Mouse (Mus musculus) limb, embryonic 13.5 days (tissue): ENCODE measurements around the gene Ccr9. TPM values are rescaled to one million over a fixed set of nuclear protein-coding genes. Genes with fewer than 3 reads are reported as not detected.
"Not testable (repeated sequence)": the region's sequence is repeated elsewhere in the genome, so short reads cannot be mapped to it uniquely, and the experiment has no call there.

Source experiments
- ATAC-seq: fragments of 200-750 bp; cut with Nextera tagmentation; 2 replicates; pipeline ENCODE4 v1.8.0; 2017; ENCODE audit warnings: low read depth, moderate number of reproducible peaks, moderate TSS enrichment; ENCODE audit not compliant: low FRiP score
- H3K27ac ChIP-seq: fragments of 300-500 bp; sonication (generic); 2 replicates; pipeline ENCODE4 v1.5.1; 2015; ENCODE audit warnings: inconsistent platforms, mild to moderate bottlenecking, moderate library complexity
- H3K27me3 ChIP-seq: fragments of 300-500 bp; sonication (generic); 2 replicates; pipeline ENCODE4 v1.6.1; 2015; ENCODE audit warnings: mild to moderate bottlenecking, inconsistent platforms
- H3K36me3 ChIP-seq: fragments of 300-500 bp; sonication (generic); 2 replicates; pipeline ENCODE4 v1.6.1; 2015; ENCODE audit warnings: inconsistent platforms, mild to moderate bottlenecking, moderate library complexity
- H3K4me1 ChIP-seq: fragments of 300-500 bp; sonication (generic); 2 replicates; pipeline ENCODE4 v1.6.1; 2015; ENCODE audit warnings: inconsistent platforms
- H3K4me2 ChIP-seq: fragments of 300-500 bp; sonication (generic); replicated peaks from 2 replicates; pipeline ENCODE4 v1.6.1; 2015; ENCODE audit warnings: inconsistent platforms, mild to moderate bottlenecking, moderate library complexity
- H3K4me3 ChIP-seq: fragments of 300-500 bp; sonication (generic); 2 replicates; pipeline ENCODE4 v1.5.1; 2015; ENCODE audit warnings: moderate library complexity, mild to moderate bottlenecking, inconsistent platforms
- H3K9ac ChIP-seq: fragments of 300-500 bp; sonication (generic); 2 replicates; pipeline ENCODE4 v1.6.1; 2015; ENCODE audit warnings: mild to moderate bottlenecking, inconsistent platforms
- H3K9me3 ChIP-seq: fragments of 300-500 bp; sonication (generic); 2 replicates; pipeline ENCODE4 v1.6.1; 2016; ENCODE audit warnings: inconsistent platforms
- WGBS: fragments of 180-500 bp; shearing (Covaris S2); methylation state at CpG from one replicate; pipeline ENCODE4 v1.1.7; 2015; 5-methylcytosine and 5-hydroxymethylcytosine counted together
- polyA plus RNA-seq: library from polyadenylated mRNA; unstranded; fragments of >200 nt; fragmentation: Nextera tagmentation; extraction: Ambion mirVana; gene quantifications from 2 replicates; pipeline ENCODE4 v1.2.1, GENCODE M21; 2015

Gene Ccr9
- polyA plus RNA-seq, 1 experiment from 2014 or later = 0.10 TPM

DNA sequence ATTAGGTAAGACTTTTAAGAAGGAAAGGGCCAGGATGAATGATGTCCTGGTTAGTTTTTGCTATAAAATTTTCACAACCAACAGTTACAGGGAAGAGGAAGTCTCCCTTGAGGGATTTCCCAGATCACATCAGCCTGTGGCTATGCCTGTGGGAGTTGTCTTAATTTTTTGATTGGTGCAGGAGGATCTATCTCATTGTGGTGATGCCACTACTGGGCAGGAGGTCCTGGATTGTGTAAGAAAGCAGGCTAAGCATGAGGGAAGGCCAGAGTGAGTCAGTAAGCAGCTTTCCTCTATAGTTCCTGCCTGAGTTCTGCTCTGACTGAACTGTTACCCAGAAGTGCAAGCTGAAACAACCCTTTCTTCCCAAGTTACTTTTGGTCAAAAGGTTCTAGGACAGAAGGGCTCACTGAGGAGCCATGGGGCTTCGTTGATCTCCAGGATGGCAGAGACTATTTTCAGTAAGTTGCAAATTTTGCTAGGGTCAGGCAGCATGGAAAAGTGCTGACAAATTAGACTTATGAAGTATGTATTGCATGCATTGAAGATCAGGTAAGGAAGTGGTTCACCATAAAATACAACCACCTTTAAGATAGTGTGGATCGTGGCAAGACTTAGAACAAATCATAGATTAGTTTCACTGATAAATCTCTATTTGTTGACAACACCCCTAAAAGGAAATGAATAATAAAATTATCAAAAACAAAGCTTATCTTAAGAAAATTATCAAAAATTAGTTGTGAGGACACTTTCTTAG is 44.7 kb downstream of the Ccr9 start:
- Histone ChIP-seq H3K36me3 (no peaks in the 10 kb centered on the region), H3K9me3 (no peaks in the 10 kb centered on the region), H3K27me3 (peaks cover 2% of the 10 kb centered on the region; the same call in 1 of the 2 replicates), H3K4me2 (no peak overlapping the region), H3K9ac (no peak overlapping the region), H3K27ac (no peak overlapping the region), H3K4me1 (no peaks in the 10 kb centered on the region), H3K4me3 (no peak overlapping the region)
- 67% methylated on average over 2 of the region's 2 CpGs for WGBS
- ATAC-seq = no peak

DNA sequence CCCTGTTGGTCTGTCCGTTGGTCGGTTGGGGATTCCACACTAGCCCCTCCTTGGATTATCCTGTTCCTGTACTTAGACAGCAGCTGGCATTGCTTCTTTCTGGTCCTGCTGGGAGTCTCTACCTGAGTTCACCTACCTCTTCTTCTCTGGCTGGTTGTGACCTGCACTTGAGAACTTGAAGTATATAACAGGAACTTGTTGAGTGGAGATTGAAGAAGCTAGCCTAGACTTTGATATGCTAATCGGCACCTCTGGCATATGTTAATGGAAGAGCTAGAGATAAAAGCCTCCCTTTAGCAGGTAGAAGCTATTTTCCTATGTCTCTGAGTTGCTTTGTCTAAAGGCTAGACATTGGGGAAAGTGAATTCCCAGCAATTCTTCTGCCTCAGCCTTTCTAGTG is 53.0 kb downstream of the Ccr9 start:
- no peak overlapping the region for H3K4me2 ChIP-seq
- ATAC-seq = no peak

DNA sequence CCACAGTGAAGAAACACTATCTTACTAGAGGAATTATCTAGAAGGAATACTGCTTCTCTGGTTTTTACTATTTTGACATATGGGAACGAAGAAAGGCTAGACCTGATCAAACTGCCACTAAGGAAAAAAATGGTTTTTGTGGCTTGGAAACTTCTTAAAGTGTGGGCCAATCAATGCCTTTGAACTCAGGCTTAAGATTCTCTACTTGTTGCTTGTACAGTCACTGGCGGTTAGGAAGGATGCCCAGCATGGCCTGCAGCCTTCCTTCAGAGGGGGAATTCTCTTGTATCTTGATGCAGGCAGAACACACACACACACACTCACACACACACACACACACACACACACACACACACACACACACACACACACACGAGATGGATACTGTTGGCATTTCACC is 55.9 kb downstream of the Ccr9 start:
- 80% methylated on average over 3 of the region's 3 CpGs for WGBS
- H3K27me3 ChIP-seq = no peaks in the 10 kb centered on the region

More for the DNA sequence above, 53.0 kb downstream of the Ccr9 start:
- H3K27me3 ChIP-seq = no peaks in the 10 kb centered on the region
- no peak overlapping the region for H3K9ac ChIP-seq
- no peaks in the 10 kb centered on the region for H3K36me3 ChIP-seq
- 76% methylated on average over 3 of the region's 3 CpGs for WGBS
- no peaks in the 10 kb centered on the region for H3K9me3 ChIP-seq
- no peak overlapping the region for H3K27ac ChIP-seq
- H3K4me1 ChIP-seq = no peaks in the 10 kb centered on the region
- H3K4me3 ChIP-seq = no peak overlapping the region

DNA sequence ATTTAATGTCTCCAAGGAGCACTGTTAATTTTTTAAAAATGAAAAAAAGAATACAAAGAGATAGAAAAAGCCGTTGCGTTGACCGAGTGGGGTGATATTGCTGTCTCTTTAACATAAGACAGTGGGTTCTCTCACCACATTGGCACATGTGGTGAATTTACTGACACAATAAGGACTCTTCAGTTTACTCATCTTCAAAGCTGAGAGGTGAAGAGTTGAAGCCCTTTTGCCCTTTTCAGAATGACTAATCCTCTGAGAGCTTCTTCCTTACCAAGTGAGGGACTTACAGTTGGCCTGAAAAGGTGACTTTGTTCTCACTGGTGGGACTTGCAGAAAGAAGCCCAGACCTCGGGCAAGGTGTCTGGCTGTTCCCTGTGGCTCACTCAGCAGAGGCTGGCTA is 62.6 kb downstream of the Ccr9 start:
- Histone ChIP-seq H3K9me3 (no peaks in the 10 kb centered on the region), H3K27me3 (no peaks in the 10 kb centered on the region), H3K4me1 (no peaks in the 10 kb centered on the region), H3K4me3 (no peak overlapping the region), H3K36me3 (no peaks in the 10 kb centered on the region), H3K4me2 (no peak overlapping the region), H3K27ac (no peak overlapping the region), H3K9ac (no peak overlapping the region)
- 86% methylated on average over 4 of the region's 4 CpGs for WGBS
- no peak for ATAC-seq

More for the DNA sequence above, 55.9 kb downstream of the Ccr9 start:
- Histone ChIP-seq H3K4me1 (no peaks in the 10 kb centered on the region), H3K4me3 (no peak overlapping the region), H3K9ac (no peak overlapping the region), H3K4me2 (no peak overlapping the region), H3K9me3 (no peaks in the 10 kb centered on the region), H3K36me3 (no peaks in the 10 kb centered on the region), H3K27ac (no peak overlapping the region)
- no peak for ATAC-seq

DNA sequence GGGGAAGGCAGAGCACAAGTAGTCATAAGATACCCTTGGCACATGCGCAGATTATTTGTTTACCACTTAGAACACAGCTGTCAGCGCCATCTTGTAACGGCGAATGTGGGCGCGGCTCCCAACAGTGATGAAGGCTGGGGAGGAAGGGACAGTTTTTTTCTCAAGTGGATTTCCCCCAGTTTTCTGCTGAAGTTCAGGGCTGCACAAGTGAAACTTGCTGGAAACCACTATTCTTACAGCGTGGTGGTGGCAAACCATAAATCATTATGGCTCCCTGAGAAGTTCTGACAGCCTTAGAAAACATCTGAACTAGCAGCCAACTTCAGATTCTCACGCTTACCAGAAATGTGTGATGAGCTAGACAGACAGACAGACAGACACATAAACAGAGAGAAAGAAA is 71.4 kb downstream of the Ccr9 start:
- not testable (repeated sequence) for H3K27me3 ChIP-seq, H3K27ac ChIP-seq, ATAC-seq, H3K4me3 ChIP-seq, H3K9me3 ChIP-seq, H3K9ac ChIP-seq, H3K4me2 ChIP-seq, H3K4me1 ChIP-seq, H3K36me3 ChIP-seq
- 91% methylated on average over 8 of the region's 8 CpGs for WGBS

DNA sequence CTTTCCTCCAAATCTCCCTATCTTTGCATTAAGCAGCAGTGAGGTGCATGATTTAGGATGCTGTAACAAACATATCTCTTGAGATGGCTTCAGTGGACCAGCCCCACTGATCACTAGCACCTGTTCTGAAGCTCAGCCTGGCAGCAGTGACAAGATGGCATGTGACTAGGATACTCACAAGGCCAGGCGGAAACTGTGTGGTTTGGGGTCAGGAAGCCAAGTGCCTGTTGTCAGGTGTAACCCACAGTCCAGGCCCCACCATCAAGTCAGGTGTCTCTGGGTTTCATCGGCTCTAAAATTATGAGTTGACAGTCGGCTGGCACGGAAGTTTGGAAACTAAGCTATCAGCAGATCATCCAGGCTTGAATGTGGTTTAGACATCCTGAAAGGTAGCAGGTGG is 76.1 kb downstream of the Ccr9 start:
- WGBS = 83% methylated on average over 4 of the region's 4 CpGs
- no peak for ATAC-seq
- Histone ChIP-seq H3K27me3 (no peaks in the 10 kb centered on the region), H3K9ac (no peak overlapping the region), H3K4me3 (no peak overlapping the region), H3K36me3 (no peaks in the 10 kb centered on the region), H3K27ac (no peak overlapping the region), H3K4me2 (no peak overlapping the region), H3K9me3 (no peaks in the 10 kb centered on the region), H3K4me1 (no peaks in the 10 kb centered on the region)

DNA sequence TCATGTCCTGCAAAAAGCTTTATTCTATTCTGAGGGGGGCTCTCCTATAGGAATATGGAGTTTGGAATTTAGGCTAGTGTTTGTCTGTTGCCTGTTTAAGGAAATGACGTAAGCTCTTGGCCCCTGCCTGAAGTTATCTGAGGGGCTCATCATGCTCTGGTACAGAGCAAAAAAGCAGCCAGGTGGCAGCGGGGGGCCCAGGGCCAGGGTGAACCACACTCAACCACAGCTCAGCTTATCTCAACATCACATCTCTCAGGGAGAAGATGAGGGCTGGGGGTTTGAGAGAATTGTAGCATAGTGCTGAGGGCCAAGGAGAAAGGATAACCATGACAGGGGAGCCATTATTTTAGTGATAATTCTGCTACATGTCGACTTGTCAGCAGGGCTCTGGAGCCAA is 78.5 kb downstream of the Ccr9 start:
- Histone ChIP-seq H3K27ac (no peak overlapping the region), H3K36me3 (no peaks in the 10 kb centered on the region), H3K9ac (no peak overlapping the region), H3K4me3 (no peak overlapping the region), H3K27me3 (no peaks in the 10 kb centered on the region), H3K9me3 (no peaks in the 10 kb centered on the region), H3K4me1 (no peaks in the 10 kb centered on the region), H3K4me2 (no peak overlapping the region)
- WGBS = 77% methylated on average over 3 of the region's 3 CpGs
- ATAC-seq = no peak

DNA sequence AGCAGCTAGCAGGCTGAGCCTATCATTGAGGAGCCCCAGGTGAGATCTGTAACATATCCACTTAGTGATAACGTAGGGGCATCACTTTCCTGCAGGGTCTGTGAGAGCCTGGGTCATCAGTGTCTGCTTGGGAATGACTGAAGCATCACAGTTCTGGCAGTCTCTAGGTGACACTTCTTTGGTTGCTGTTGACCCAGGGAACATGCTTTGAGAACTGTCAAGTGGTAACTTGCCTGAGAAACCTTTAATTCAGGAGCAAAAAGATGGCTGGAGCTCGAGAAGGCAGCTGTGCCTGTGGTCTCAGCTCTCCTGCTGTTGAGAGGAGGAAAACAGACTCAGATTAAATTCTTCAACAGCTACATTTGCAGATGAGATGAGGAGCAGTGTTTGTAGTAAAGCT is 79.1 kb downstream of the Ccr9 start:
- Histone ChIP-seq H3K9ac (no peak overlapping the region), H3K27me3 (no peaks in the 10 kb centered on the region), H3K4me2 (no peak overlapping the region), H3K4me3 (no peak overlapping the region), H3K4me1 (no peaks in the 10 kb centered on the region), H3K36me3 (no peaks in the 10 kb centered on the region), H3K27ac (no peak overlapping the region), H3K9me3 (no peaks in the 10 kb centered on the region)
- no peak for ATAC-seq
- 59% methylated on average over 2 of the region's 2 CpGs for WGBS

DNA sequence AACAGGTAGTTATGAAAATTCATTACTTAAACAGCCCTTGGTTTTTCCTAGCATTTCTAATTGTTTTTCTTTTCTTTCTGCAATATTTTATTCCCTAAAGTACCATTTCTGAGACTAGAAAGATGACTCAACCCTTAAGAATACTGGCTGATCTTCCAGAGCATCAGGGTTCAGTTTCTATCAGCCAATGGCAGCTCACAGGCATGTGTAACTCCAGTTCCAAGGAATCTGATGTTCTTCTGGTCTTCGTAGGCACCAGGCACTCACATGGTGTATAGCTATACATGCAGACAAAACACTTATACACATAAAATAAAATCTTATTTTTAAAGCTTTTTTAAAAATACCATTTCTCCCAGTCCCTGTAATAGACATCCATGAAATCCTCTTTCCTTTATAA is 79.9 kb downstream of the Ccr9 start:
- H3K4me2 ChIP-seq = no peak overlapping the region
- no peaks in the 10 kb centered on the region for H3K9me3 ChIP-seq
- no peak overlapping the region for H3K4me3 ChIP-seq
- ATAC-seq = no peak
- WGBS = 68% methylated on average over 1 of the region's 1 CpGs
- H3K27ac ChIP-seq = no peak overlapping the region
- no peaks in the 10 kb centered on the region for H3K27me3 ChIP-seq
- no peak overlapping the region for H3K9ac ChIP-seq
- no peaks in the 10 kb centered on the region for H3K4me1 ChIP-seq
- H3K36me3 ChIP-seq = no peaks in the 10 kb centered on the region

DNA sequence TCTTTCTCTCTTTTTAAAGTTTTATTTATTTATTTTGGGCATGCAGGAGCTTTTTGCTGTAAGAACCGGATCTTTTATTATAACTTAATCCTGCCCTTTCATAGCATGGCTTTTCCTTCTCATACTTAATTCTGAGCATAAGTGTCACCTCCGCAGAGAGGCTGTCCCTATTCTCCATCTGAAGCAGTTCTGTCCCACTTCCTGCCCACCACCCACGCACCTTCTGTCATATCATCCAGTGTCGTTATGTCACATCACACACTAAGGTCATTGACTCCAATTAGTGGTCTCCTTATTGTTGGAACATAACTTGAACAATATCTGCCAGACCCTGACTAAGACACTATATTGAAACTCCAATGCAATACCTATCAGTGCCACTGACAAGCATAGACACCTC is 80.4 kb downstream of the Ccr9 start:
- Histone ChIP-seq H3K4me1 (no peaks in the 10 kb centered on the region), H3K27ac (no peak overlapping the region), H3K27me3 (no peaks in the 10 kb centered on the region), H3K9ac (no peak overlapping the region), H3K9me3 (no peaks in the 10 kb centered on the region), H3K4me3 (no peak overlapping the region), H3K4me2 (no peak overlapping the region), H3K36me3 (no peaks in the 10 kb centered on the region)
- ATAC-seq = no peak
- WGBS = 68% methylated on average over 4 of the region's 4 CpGs

DNA sequence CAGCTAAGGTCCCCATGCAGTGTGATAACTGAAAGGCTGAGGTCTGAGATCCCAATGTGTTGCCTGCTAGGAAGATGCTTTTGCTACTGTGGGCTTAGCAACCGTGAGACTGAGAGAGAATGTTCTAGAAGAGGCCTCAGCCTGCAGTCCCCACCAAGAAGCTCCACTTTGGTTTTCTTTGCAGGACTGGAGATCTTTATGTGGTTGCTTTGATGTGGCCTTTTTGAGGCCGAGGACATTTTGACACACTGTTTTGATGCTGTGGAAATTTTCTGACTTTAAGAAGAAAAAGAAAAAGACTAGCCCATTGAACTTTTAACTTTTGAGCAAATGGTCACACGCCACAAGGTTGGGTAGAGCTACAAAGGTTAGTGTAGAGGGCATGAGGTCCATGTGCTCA is 82.6 kb downstream of the Ccr9 start:
- Histone ChIP-seq H3K27ac (no peak overlapping the region), H3K4me3 (no peak overlapping the region), H3K9me3 (no peaks in the 10 kb centered on the region), H3K4me1 (no peaks in the 10 kb centered on the region), H3K36me3 (no peaks in the 10 kb centered on the region), H3K4me2 (no peak overlapping the region), H3K27me3 (no peaks in the 10 kb centered on the region), H3K9ac (no peak overlapping the region)
- whole genome bisulfite sequencing = 81% methylated on average over 3 of the region's 3 CpGs
- ATAC-seq = no peak

DNA sequence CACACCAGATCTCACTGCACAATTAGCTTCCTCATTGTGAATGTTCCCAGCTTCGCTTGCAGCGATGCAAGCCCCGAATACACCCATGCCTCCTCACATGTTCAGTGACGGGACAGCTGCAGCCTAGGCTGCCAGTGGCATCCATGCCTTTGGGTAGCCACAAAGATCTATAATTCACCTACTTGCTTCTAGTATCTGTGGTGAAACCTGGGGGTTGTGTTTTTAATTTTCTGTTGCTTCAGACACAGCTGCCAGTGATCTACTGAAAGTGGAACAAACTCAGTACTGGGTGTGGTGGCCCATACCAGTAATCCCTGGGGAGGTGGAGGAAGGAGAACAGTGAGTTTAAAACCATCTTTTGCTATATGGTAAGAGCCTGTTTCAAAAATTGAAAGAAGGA is 84.6 kb downstream of the Ccr9 start:
- H3K27me3 ChIP-seq = no peaks in the 10 kb centered on the region
- no peaks in the 10 kb centered on the region for H3K9me3 ChIP-seq
- 89% methylated on average over 4 of the region's 4 CpGs for WGBS
- H3K27ac ChIP-seq = no peak overlapping the region
- no peak for ATAC-seq
- no peaks in the 10 kb centered on the region for H3K4me1 ChIP-seq
- no peak overlapping the region for H3K4me2 ChIP-seq
- no peak overlapping the region for H3K9ac ChIP-seq
- no peak overlapping the region for H3K4me3 ChIP-seq
- no peaks in the 10 kb centered on the region for H3K36me3 ChIP-seq

DNA sequence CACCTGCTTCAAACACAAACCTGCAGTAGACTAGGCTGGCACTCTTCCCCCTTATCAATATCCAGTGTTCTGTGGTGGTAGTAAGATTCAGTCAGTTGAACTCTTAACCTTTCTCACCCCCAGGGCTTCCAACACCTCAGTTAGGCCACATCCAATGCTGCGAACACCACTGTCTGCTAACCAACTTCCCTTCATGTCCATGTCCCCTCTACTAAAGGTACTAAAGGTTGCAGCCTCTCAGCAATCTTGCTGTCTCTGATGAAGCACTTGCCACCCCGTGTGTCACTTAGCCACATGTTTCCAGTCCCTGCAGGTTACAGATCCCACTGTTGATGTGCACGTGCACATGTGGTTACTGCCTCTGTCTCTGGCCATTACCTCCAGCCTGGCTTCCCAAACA is 85.5 kb downstream of the Ccr9 start:
- Histone ChIP-seq H3K4me1 (no peaks in the 10 kb centered on the region), H3K9ac (no peak overlapping the region), H3K9me3 (no peaks in the 10 kb centered on the region), H3K27me3 (no peaks in the 10 kb centered on the region), H3K27ac (no peak overlapping the region), H3K4me3 (no peak overlapping the region), H3K36me3 (no peaks in the 10 kb centered on the region), H3K4me2 (no peak overlapping the region)
- no peak for ATAC-seq
- WGBS = 81% methylated on average over 3 of the region's 3 CpGs
